Mouse (Mus musculus) erythroblast, embryonic 14.5 days (primary cell): ENCODE measurements around the gene Plin5. TPM values are rescaled to one million over a fixed set of nuclear protein-coding genes. Genes with fewer than 3 reads are reported as not detected.
"Not testable (repeated sequence)": the region's sequence is repeated elsewhere in the genome, so short reads cannot be mapped to it uniquely, and the experiment has no call there.

Experiments used
- H3K27me3 ChIP-seq: 2 replicates; pipeline ENCODE4 v1.6.1; 2012; ENCODE audit warnings: inconsistent platforms; ENCODE audit not compliant: control insufficient read depth
- H3K36me3 ChIP-seq: 2 replicates; pipeline ENCODE4 v1.6.1; 2012; ENCODE audit warnings: mild to moderate bottlenecking, inconsistent platforms; ENCODE audit not compliant: control insufficient read depth
- H3K4me1 ChIP-seq: 2 replicates; pipeline ENCODE4 v1.6.1; 2012; ENCODE audit warnings: inconsistent platforms; ENCODE audit not compliant: control insufficient read depth
- H3K4me3 ChIP-seq: replicated peaks from 2 replicates; pipeline ENCODE3; 2012; ENCODE audit warnings: moderate library complexity, mild to moderate bottlenecking, inconsistent platforms
- H3K9me3 ChIP-seq: 2 replicates; pipeline ENCODE4 v1.6.1; 2012; ENCODE audit warnings: low read length, inconsistent platforms, mixed read lengths; ENCODE audit not compliant: control insufficient read depth
- GATA1 ChIP-seq: IDR thresholded peaks from 2 replicates; pipeline ENCODE4 v1.6.1; 2012; ENCODE audit warnings: low read length, inconsistent platforms, mixed read lengths
- TAL1 ChIP-seq: IDR thresholded peaks from 3 replicates; pipeline ENCODE4 v1.6.1; 2012; ENCODE audit warnings: low read length, inconsistent platforms, mixed read lengths
- polyA plus RNA-seq: library from polyadenylated mRNA; stranded (reverse); fragments of >175 nt; gene quantifications from 2 replicates; pipeline ENCODE4 v1.2.3, GENCODE M21; 2012

Gene Plin5
- polyA plus RNA-seq, 1 experiment = not detected

- H3K4me1 ChIP-seq = peaks cover 52% of the 10 kb centered on the region
- TF ChIP-seq TAL1 = no peak
Measured at GRCm38 (mm10) chr17:56079921-56080320, 37.5 kb downstream of the Plin5 start.

GRCm38 (mm10) chr17:56078880-56079795 lies 38.3 kb downstream of the Plin5 start, which contains the start of gene Hdgfl2:
TSS of gene Hdgfl2 (plus strand) at chr17:56079634.
- no peaks in the 10 kb centered on the region for H3K9me3 ChIP-seq
- peak within 1 kb of the TSS; percentile 77 for H3K4me3 ChIP-seq
- peaks cover 60% of the 10 kb centered on the region for H3K4me1 ChIP-seq
- TF ChIP-seq TAL1 (no peak), GATA1 (no peak)
- peaks cover 26% of the 10 kb centered on the region for H3K36me3 ChIP-seq
- H3K27me3 ChIP-seq = no peaks in the 10 kb centered on the region

More at GRCm38 (mm10) chr17:56079921-56080320, 37.5 kb downstream of the Plin5 start:
- Histone ChIP-seq H3K4me3 (peak overlapping the region; percentile 77), H3K9me3 (no peaks in the 10 kb centered on the region), H3K27me3 (no peaks in the 10 kb centered on the region), H3K36me3 (peaks cover 30% of the 10 kb centered on the region)

- peaks cover 20% of the 10 kb centered on the region for H3K36me3 ChIP-seq
- peaks cover 66% of the 10 kb centered on the region for H3K4me1 ChIP-seq
- H3K4me3 ChIP-seq = peak overlapping the region; percentile 77
- H3K27me3 ChIP-seq, H3K9me3 ChIP-seq: not testable (repeated sequence)
Measured at GRCm38 (mm10) chr17:56078361-56078760, 39.0 kb downstream of the Plin5 start.

- peaks cover 16% of the 10 kb centered on the region for H3K36me3 ChIP-seq
- H3K27me3 ChIP-seq = no peaks in the 10 kb centered on the region
- H3K4me3 ChIP-seq = no peak overlapping the region
- peaks cover 70% of the 10 kb centered on the region for H3K4me1 ChIP-seq
- no peaks in the 10 kb centered on the region for H3K9me3 ChIP-seq
- TF ChIP-seq GATA1 = no peak
- TF ChIP-seq TAL1 = no peak
Measured at GRCm38 (mm10) chr17:56077523-56077922, 39.9 kb downstream of the Plin5 start.

GRCm38 (mm10) chr17:56074827-56075208 lies 42.6 kb downstream of the Plin5 start, which contains the start of gene Ubxn6:
TSS of gene Ubxn6 (minus strand) at chr17:56075028.
- H3K4me3 ChIP-seq = peak within 1 kb of the TSS; percentile 80
- no peaks in the 10 kb centered on the region for H3K9me3 ChIP-seq
- TF ChIP-seq TAL1 (no peak), GATA1 (no peak)
- H3K4me1 ChIP-seq = peaks cover 45% of the 10 kb centered on the region
- peaks cover 30% of the 10 kb centered on the region for H3K36me3 ChIP-seq
- H3K27me3 ChIP-seq = no peaks in the 10 kb centered on the region

GRCm38 (mm10) chr17:56074097-56074826 lies 43.1 kb downstream of the Plin5 start:
- Histone ChIP-seq H3K4me1 (peaks cover 45% of the 10 kb centered on the region), H3K27me3 (no peaks in the 10 kb centered on the region), H3K9me3 (no peaks in the 10 kb centered on the region), H3K4me3 (peak overlapping the region; percentile 80), H3K36me3 (peaks cover 36% of the 10 kb centered on the region)
- no peak for TF ChIP-seq TAL1
- no peak for TF ChIP-seq GATA1

GRCm38 (mm10) chr17:56072243-56072642 lies 45.2 kb downstream of the Plin5 start:
- Histone ChIP-seq H3K4me3 (no peak overlapping the region), H3K36me3 (peaks cover 56% of the 10 kb centered on the region), H3K27me3 (no peaks in the 10 kb centered on the region), H3K9me3 (no peaks in the 10 kb centered on the region; the same call in 1 of the 2 replicates), H3K4me1 (peaks cover 34% of the 10 kb centered on the region)
- TF ChIP-seq GATA1 (no peak), TAL1 (no peak)

- H3K27me3 ChIP-seq = no peaks in the 10 kb centered on the region
- no peak overlapping the region for H3K4me3 ChIP-seq
- no peaks in the 10 kb centered on the region; the same call in 1 of the 2 replicates for H3K9me3 ChIP-seq
- TF ChIP-seq TAL1 (no peak), GATA1 (no peak)
- peaks cover 67% of the 10 kb centered on the region for H3K36me3 ChIP-seq
- peaks cover 32% of the 10 kb centered on the region for H3K4me1 ChIP-seq
Measured at GRCm38 (mm10) chr17:56071126-56071525, 46.3 kb downstream of the Plin5 start.

- H3K4me1 ChIP-seq = peaks cover 14% of the 10 kb centered on the region
- no peaks in the 10 kb centered on the region; the same call in 1 of the 2 replicates for H3K9me3 ChIP-seq
- no peak overlapping the region for H3K4me3 ChIP-seq
- H3K27me3 ChIP-seq = no peaks in the 10 kb centered on the region
- peaks cover 88% of the 10 kb centered on the region for H3K36me3 ChIP-seq
- no peak for TF ChIP-seq GATA1
- no peak for TF ChIP-seq TAL1
Measured at GRCm38 (mm10) chr17:56069066-56069465, 48.3 kb downstream of the Plin5 start.
